Mouse (Mus musculus): ENCODE data around the gene Krt31. TPM values are rescaled to one million over a fixed set of nuclear protein-coding genes. Genes with fewer than 3 reads are reported as not detected.

Gene Krt31
- polyA plus RNA-seq, 1 experiment: not detected

DNA sequence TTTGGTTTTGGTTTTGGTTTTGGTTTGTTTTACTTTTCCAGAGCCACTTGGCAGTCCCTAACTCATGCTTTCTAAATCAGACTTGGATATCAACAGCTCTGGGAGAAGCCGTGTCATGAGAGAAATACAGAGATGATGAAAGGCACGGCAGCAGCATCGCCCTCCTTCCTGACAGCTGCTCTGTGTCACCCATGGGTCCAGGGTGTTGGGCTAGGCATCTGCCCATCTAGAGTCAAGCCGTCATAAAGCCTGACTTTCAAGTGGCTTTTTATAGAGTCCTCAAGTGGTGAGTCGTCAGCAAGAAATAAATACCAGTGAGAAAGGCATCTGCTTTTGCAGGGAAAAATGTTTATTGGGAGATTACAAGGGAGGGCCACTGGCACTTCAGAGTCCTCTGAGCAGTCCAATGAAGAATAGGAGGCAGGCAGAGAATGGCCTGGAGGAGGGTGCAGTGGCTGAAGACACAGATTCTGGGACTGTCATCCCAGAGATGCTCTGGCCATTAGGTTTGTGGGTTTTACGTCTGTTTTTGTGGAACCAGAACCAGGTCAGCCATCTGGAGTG lies 4.0 kb downstream of the Krt31 start:
- Histone ChIP-seq H3K4me3 (ENCODE audit: low read depth, low read length) (no peak overlapping the region), H3K9me3 (replicated peaks; ENCODE audit: control insufficient read depth, insufficient read depth, low read length, poor library complexity, severe bottlenecking) (no peaks in the 10 kb centered on the region), H3K27me3 (ENCODE audit: control insufficient read depth, insufficient read depth, low read length, poor library complexity, severe bottlenecking) (no peaks in the 10 kb centered on the region), H3K27ac (ENCODE audit: insufficient read depth, low read length) (no peak overlapping the region), H3K36me3 (ENCODE audit: control insufficient read depth, insufficient read depth, low read length, poor library complexity, severe bottlenecking) (no peaks in the 10 kb centered on the region), H3K4me1 (ENCODE audit: control insufficient read depth, insufficient read depth, low read length) (no peaks in the 10 kb centered on the region), H3K9ac (ENCODE audit: low read depth, poor library complexity, severe bottlenecking) (no peak overlapping the region)
- TF ChIP-seq CTCF (IDR thresholded peaks at IDR 0.05; ENCODE audit: low read depth, low read length): no peak
- no peak for TF ChIP-seq EP300 (IDR thresholded peaks at IDR 0.05; ENCODE audit: insufficient read depth, low read depth, low read length)

DNA sequence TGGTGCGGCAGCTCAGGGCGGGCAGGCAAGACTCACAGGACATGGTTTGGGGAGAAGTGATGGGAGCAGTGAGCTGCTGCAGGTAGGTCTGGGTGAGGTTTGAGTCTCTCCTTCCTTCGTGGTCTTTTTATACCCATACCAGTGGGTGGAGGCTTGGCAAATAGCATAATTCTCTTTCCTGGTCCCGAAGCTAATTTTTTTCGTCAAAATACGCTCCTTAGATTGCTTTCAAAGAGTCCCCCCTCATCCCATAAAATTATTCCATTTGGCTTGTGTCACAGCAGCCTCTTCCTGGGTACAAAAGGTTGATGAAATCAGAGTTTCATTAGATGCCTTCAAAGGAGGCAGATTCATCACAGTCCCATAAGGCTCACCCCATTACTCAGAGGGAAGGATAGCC lies 8.9 kb downstream of the Krt31 start, which contains the start of gene Krt34:
Gene Krt34, minus strand, starts transcription at position 101 of the 400 bp plus-strand sequence.
- Histone ChIP-seq H3K4me1 (ENCODE audit: control insufficient read depth, insufficient read depth, low read length) (no peaks in the 10 kb centered on the region), H3K4me3 (ENCODE audit: low read depth, low read length) (no peak within 1 kb of the TSS), H3K9me3 (replicated peaks; ENCODE audit: control insufficient read depth, insufficient read depth, low read length, poor library complexity, severe bottlenecking) (no peaks in the 10 kb centered on the region), H3K27ac (ENCODE audit: insufficient read depth, low read length) (no peak within 1 kb of the TSS), H3K27me3 (ENCODE audit: control insufficient read depth, insufficient read depth, low read length, poor library complexity, severe bottlenecking) (no peaks in the 10 kb centered on the region), H3K36me3 (ENCODE audit: control insufficient read depth, insufficient read depth, low read length, poor library complexity, severe bottlenecking) (no peaks in the 10 kb centered on the region), H3K9ac (ENCODE audit: low read depth, poor library complexity, severe bottlenecking) (no peak within 1 kb of the TSS)
- TF ChIP-seq CTCF (IDR thresholded peaks at IDR 0.05; ENCODE audit: low read depth, low read length) (no peak), POLR2A (IDR thresholded peaks at IDR 0.05; ENCODE audit: insufficient read depth, low read length) (no peak), EP300 (IDR thresholded peaks at IDR 0.05; ENCODE audit: insufficient read depth, low read depth, low read length) (no peak)

DNA sequence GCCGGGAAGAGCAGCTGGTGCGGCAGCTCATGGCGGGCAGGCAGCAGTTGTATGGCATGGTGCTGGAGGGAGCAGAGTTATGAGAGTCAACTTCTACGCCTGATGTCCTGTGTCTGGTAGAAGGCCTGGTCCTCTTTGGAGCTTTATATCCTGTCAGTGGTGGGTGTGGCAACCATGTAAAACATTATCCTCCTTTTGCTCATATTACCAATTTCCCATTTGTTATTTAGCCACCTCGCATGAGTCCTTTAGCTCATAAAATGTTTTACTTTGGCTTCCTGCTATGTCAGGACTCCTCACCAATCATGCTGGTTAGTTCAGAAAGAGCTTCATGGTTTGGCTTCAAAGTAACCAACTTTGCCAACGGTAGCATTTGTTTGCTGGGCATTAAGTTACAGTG lies 20.6 kb downstream of the Krt31 start, which contains the start of gene Krt33b:
Gene Krt33b, minus strand, starts transcription at position 101 of the 400 bp plus-strand sequence.
- Histone ChIP-seq H3K36me3 (ENCODE audit: control insufficient read depth, insufficient read depth, low read length, poor library complexity, severe bottlenecking) (no peaks in the 10 kb centered on the region), H3K27me3 (ENCODE audit: control insufficient read depth, insufficient read depth, low read length, poor library complexity, severe bottlenecking) (no peaks in the 10 kb centered on the region), H3K9me3 (replicated peaks; ENCODE audit: control insufficient read depth, insufficient read depth, low read length, poor library complexity, severe bottlenecking) (no peaks in the 10 kb centered on the region), H3K4me1 (ENCODE audit: control insufficient read depth, insufficient read depth, low read length) (no peaks in the 10 kb centered on the region), H3K27ac (ENCODE audit: insufficient read depth, low read length) (no peak within 1 kb of the TSS), H3K4me3 (ENCODE audit: low read depth, low read length) (no peak within 1 kb of the TSS), H3K9ac (ENCODE audit: low read depth, poor library complexity, severe bottlenecking) (no peak within 1 kb of the TSS)
- no peak for TF ChIP-seq EP300 (IDR thresholded peaks at IDR 0.05; ENCODE audit: insufficient read depth, low read depth, low read length)
- no peak for TF ChIP-seq CTCF (IDR thresholded peaks at IDR 0.05; ENCODE audit: low read depth, low read length)
- TF ChIP-seq POLR2A (IDR thresholded peaks at IDR 0.05; ENCODE audit: insufficient read depth, low read length): no peak

DNA sequence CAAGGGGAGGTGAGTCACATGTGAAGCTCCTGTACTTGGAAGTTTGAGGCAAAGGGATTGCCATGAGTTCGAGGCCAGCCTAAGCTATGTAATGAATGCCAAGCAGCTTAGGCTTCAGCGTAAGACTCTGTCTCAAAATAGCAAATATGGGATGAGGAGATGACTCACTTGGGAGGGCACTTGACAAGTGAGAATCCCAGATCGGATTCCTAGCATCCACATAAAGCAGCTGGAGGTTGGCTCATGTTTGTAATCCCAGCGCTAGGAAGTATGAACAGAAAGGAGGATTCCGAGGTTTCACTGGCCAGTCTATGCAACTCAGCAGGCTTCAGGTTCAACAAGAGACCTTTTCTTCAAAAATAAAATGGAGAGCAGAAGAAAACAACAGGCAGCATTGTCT lies 28.9 kb downstream of the Krt31 start:
- Histone ChIP-seq H3K4me3 (ENCODE audit: low read depth, low read length) (no peak overlapping the region), H3K9me3 (replicated peaks; ENCODE audit: control insufficient read depth, insufficient read depth, low read length, poor library complexity, severe bottlenecking) (no peaks in the 10 kb centered on the region), H3K9ac (ENCODE audit: low read depth, poor library complexity, severe bottlenecking) (no peak overlapping the region), H3K4me1 (ENCODE audit: control insufficient read depth, insufficient read depth, low read length) (no peaks in the 10 kb centered on the region), H3K27ac (ENCODE audit: insufficient read depth, low read length) (no peak overlapping the region), H3K27me3 (ENCODE audit: control insufficient read depth, insufficient read depth, low read length, poor library complexity, severe bottlenecking) (no peaks in the 10 kb centered on the region), H3K36me3 (ENCODE audit: control insufficient read depth, insufficient read depth, low read length, poor library complexity, severe bottlenecking) (no peaks in the 10 kb centered on the region)
- TF ChIP-seq POLR2A (IDR thresholded peaks at IDR 0.05; ENCODE audit: insufficient read depth, low read length) (no peak), EP300 (IDR thresholded peaks at IDR 0.05; ENCODE audit: insufficient read depth, low read depth, low read length) (no peak), CTCF (IDR thresholded peaks at IDR 0.05; ENCODE audit: low read depth, low read length) (no peak)

DNA sequence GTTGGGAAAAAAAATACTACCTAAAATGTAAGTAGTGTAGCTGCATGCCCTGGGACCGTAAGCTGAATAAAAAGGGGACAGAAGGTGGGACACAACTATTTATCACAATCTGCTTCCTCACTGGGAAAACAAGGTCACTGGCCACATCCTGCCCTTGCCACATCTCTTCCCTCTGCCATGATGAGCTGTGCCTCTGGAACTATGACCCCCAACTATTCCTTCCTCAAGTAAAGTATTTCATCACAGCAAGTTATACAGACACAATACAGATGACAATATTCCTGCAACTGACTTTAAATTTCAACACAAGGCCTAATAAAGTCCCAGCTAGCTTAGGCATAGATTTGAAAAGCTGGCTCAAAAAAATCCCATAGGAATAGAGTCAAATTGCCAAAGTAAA lies 30.9 kb downstream of the Krt31 start:
- H3K4me3 ChIP-seq (ENCODE audit: low read depth, low read length): no peak overlapping the region
- H3K9ac ChIP-seq (ENCODE audit: low read depth, poor library complexity, severe bottlenecking): no peak overlapping the region
- H3K27me3 ChIP-seq (ENCODE audit: control insufficient read depth, insufficient read depth, low read length, poor library complexity, severe bottlenecking): no peaks in the 10 kb centered on the region
- no peak overlapping the region for H3K27ac ChIP-seq (ENCODE audit: insufficient read depth, low read length)
- TF ChIP-seq EP300 (IDR thresholded peaks at IDR 0.05; ENCODE audit: insufficient read depth, low read depth, low read length): no peak
- TF ChIP-seq POLR2A (IDR thresholded peaks at IDR 0.05; ENCODE audit: insufficient read depth, low read length): no peak
- TF ChIP-seq CTCF (IDR thresholded peaks at IDR 0.05; ENCODE audit: low read depth, low read length): no peak
- H3K4me1 ChIP-seq (ENCODE audit: control insufficient read depth, insufficient read depth, low read length): no peaks in the 10 kb centered on the region
- no peaks in the 10 kb centered on the region for H3K36me3 ChIP-seq (ENCODE audit: control insufficient read depth, insufficient read depth, low read length, poor library complexity, severe bottlenecking)
- H3K9me3 ChIP-seq (replicated peaks; ENCODE audit: control insufficient read depth, insufficient read depth, low read length, poor library complexity, severe bottlenecking): no peaks in the 10 kb centered on the region

DNA sequence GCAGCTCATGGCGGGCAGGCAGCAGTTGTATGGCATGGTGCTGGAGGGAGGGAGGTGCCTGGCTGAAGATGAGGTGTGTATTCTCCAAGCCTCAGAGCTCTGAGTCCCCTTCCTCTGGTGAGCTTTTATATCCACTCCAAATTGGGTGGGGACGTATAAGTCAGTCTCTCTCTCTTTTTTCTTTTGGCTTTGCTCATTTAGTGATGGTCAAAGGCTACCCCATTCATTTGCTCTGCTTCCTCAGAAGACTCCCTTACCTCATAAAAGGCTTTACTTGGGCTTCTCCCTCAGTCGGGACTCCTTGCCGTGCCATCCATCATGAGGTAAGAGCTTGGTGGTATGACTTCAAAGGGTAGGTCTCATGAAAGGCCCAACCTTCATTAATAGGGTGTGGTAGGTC lies 34.2 kb downstream of the Krt31 start, which contains the start of gene Krt33a:
Gene Krt33a, minus strand, starts transcription at position 101 of the 400 bp plus-strand sequence.
- TF ChIP-seq EP300 (IDR thresholded peaks at IDR 0.05; ENCODE audit: insufficient read depth, low read depth, low read length): no peak
- no peak for TF ChIP-seq POLR2A (IDR thresholded peaks at IDR 0.05; ENCODE audit: insufficient read depth, low read length)
- TF ChIP-seq CTCF (IDR thresholded peaks at IDR 0.05; ENCODE audit: low read depth, low read length): no peak
- H3K9ac ChIP-seq (ENCODE audit: low read depth, poor library complexity, severe bottlenecking): no peak within 1 kb of the TSS
- H3K4me3 ChIP-seq (ENCODE audit: low read depth, low read length): no peak within 1 kb of the TSS
- no peaks in the 10 kb centered on the region for H3K4me1 ChIP-seq (ENCODE audit: control insufficient read depth, insufficient read depth, low read length)
- no peak within 1 kb of the TSS for H3K27ac ChIP-seq (ENCODE audit: insufficient read depth, low read length)
- no peaks in the 10 kb centered on the region for H3K9me3 ChIP-seq (replicated peaks; ENCODE audit: control insufficient read depth, insufficient read depth, low read length, poor library complexity, severe bottlenecking)
- no peaks in the 10 kb centered on the region for H3K27me3 ChIP-seq (ENCODE audit: control insufficient read depth, insufficient read depth, low read length, poor library complexity, severe bottlenecking)
- H3K36me3 ChIP-seq (ENCODE audit: control insufficient read depth, insufficient read depth, low read length, poor library complexity, severe bottlenecking): no peaks in the 10 kb centered on the region

All from ES-Bruce4 (cell line).